Mouse (Mus musculus) liver, embryonic 12.5 days (tissue): ENCODE data around the gene Cdyl. TPM values are rescaled to one million over a fixed set of nuclear protein-coding genes. Genes with fewer than 3 reads are reported as not detected.
A peak's percentile ranks its signal among the peaks of the same experiment; 100 is the strongest.

Source experiments
- ATAC-seq: fragments of 200-750 bp; cut with Nextera tagmentation; 2 replicates; pipeline ENCODE4 v1.8.0; 2017; ENCODE audit warnings: moderate number of reproducible peaks, mild to moderate bottlenecking, moderate library complexity
- H3K27ac ChIP-seq: fragments of 300-500 bp; sonication (generic); 2 replicates; pipeline ENCODE4 v1.5.1; 2016; ENCODE audit warnings: mild to moderate bottlenecking
- H3K27me3 ChIP-seq: fragments of 300-500 bp; sonication (generic); replicated peaks from 2 replicates; pipeline ENCODE4 v1.6.1; 2016; ENCODE audit warnings: mild to moderate bottlenecking, moderate library complexity
- H3K36me3 ChIP-seq: fragments of 300-500 bp; sonication (generic); 2 replicates; pipeline ENCODE4 v1.6.1; 2016; ENCODE audit warnings: mild to moderate bottlenecking, moderate library complexity
- H3K4me1 ChIP-seq: fragments of 300-500 bp; sonication (generic); 2 replicates; pipeline ENCODE4 v1.6.1; 2016
- H3K4me2 ChIP-seq: fragments of 300-500 bp; sonication (generic); 2 replicates; pipeline ENCODE4 v1.6.1; 2016; ENCODE audit warnings: mild to moderate bottlenecking, moderate library complexity
- H3K4me3 ChIP-seq: fragments of 300-500 bp; sonication (generic); 2 replicates; pipeline ENCODE4 v1.5.1; 2016; ENCODE audit warnings: mild to moderate bottlenecking, moderate library complexity
- H3K9ac ChIP-seq: fragments of 300-500 bp; sonication (generic); 2 replicates; pipeline ENCODE4 v1.6.1; 2016; ENCODE audit warnings: mild to moderate bottlenecking, moderate library complexity
- H3K9me3 ChIP-seq: fragments of 300-500 bp; sonication (generic); replicated peaks from 2 replicates; pipeline ENCODE4 v1.6.1; 2016; ENCODE audit warnings: mild to moderate bottlenecking, moderate library complexity
- WGBS: fragments of 180-500 bp; shearing (Covaris S2); methylation state at CpG from one replicate; pipeline ENCODE4 v1.1.7; 2016; ENCODE audit not compliant: insufficient replicate concordance; 5-methylcytosine and 5-hydroxymethylcytosine counted together
- polyA plus RNA-seq: library from polyadenylated mRNA; unstranded; fragments of >200 nt; fragmentation: Nextera tagmentation; extraction: Ambion mirVana; gene quantifications from 2 replicates; pipeline ENCODE4 v1.2.1, GENCODE M21; 2016

Cdyl gene
- polyA plus RNA-seq, 1 experiment from 2014 or later: 18.8 TPM

GRCm38 (mm10) chr13:35650284-35650872 lies 9.3 kb upstream of the Cdyl start:
- H3K27me3 ChIP-seq: 0 out of 2 replicates have a peak, but pooled peaks cover 3% of the 10 kb centered on the region
- no peak overlapping the region for H3K4me3 ChIP-seq
- no peak for ATAC-seq
- no peak overlapping the region for H3K4me2 ChIP-seq
- H3K27ac ChIP-seq: no peak overlapping the region
- no peaks in the 10 kb centered on the region for H3K36me3 ChIP-seq
- H3K4me1 ChIP-seq: no peaks in the 10 kb centered on the region
- H3K9ac ChIP-seq: no peak overlapping the region
- H3K9me3 ChIP-seq: no peaks in the 10 kb centered on the region
- WGBS: 78% methylated on average over 11 of the region's 11 CpGs

DNA sequence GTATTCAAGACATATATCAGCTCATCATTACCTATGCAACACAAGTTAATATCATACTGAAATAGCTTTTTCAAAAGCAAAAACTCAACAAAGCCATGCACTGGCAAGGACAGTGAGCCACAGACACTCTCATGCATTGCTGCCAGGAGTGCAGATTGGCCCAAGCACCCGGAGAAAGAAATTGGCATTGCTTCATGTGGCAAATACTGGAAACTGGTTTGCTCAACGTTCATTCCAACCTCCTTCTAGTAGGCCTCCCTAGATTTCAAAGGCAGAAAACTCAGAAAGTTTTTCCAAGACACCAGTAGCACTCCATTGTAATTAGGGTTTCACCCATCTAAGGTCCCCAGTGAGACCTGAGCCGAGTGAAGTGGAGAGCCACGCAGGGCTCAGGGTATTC lies 6.8 kb upstream of the Cdyl start:
- no peak for ATAC-seq
- Histone ChIP-seq H3K4me3 (no peak overlapping the region), H3K9me3 (no peaks in the 10 kb centered on the region), H3K9ac (no peak overlapping the region), H3K27me3 (0 out of 2 replicates have a peak, but pooled peaks cover 3% of the 10 kb centered on the region), H3K4me1 (no peaks in the 10 kb centered on the region), H3K36me3 (no peaks in the 10 kb centered on the region), H3K27ac (no peak overlapping the region), H3K4me2 (no peak overlapping the region)
- WGBS: 73% methylated on average over 4 of the region's 4 CpGs

DNA sequence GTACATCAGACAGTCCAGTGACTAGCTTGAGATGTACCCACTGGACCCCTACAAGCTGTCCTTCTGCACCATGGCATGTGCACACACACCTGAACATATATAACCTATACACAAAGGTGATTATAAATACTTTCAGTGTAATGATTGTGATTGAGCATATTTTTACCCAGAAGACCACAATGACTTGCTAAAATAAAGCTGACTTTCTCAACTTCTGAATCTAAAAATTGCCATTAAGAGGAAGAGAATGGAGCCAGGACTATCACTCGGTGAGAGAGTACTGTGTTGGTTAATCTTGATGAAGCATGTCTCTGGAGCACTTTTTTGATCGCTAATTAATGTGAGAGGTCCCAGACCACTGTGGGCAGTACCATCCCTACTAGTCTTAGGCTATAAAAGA lies 2.8 kb upstream of the Cdyl start:
- H3K9me3 ChIP-seq: no peaks in the 10 kb centered on the region
- H3K27ac ChIP-seq: no peak overlapping the region
- H3K4me3 ChIP-seq: no peak overlapping the region
- no peak overlapping the region for H3K9ac ChIP-seq
- ATAC-seq: no peak
- H3K36me3 ChIP-seq: no peaks in the 10 kb centered on the region
- H3K4me1 ChIP-seq: no peaks in the 10 kb centered on the region
- WGBS: 49% methylated on average over 2 of the region's 2 CpGs
- peaks cover 4% of the 10 kb centered on the region; the same call in 1 of the 2 replicates for H3K27me3 ChIP-seq
- H3K4me2 ChIP-seq: no peak overlapping the region

DNA sequence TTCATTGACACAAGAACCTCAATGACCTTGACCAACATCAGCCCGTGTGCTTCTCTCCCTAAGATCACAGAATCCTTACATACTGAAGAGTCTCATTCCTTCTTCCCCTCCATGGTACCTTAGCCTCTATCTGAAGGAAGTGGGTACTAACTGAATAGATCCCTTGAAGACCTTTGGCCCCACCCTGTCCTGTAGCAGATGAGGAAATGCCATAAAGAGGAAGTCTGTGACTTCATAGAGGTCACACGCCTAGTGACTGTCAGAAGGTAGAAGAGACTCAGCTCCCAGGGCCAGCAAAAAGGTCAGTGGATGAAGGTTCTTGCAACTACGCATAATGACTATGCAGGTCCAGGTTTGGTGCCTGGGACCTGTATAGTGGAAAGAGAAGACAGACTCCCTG lies 5.8 kb downstream of the Cdyl start:
- H3K4me2 ChIP-seq: no peak overlapping the region

GRCm38 (mm10) chr13:35669910-35670469 lies 10.4 kb downstream of the Cdyl start:
- no peak overlapping the region for H3K9ac ChIP-seq
- H3K36me3 ChIP-seq: no peaks in the 10 kb centered on the region
- H3K4me2 ChIP-seq: no peak overlapping the region
- no peak overlapping the region for H3K4me3 ChIP-seq
- no peak for ATAC-seq
- no peaks in the 10 kb centered on the region for H3K9me3 ChIP-seq
- WGBS: 70% methylated on average over 4 of the region's 4 CpGs
- H3K27me3 ChIP-seq: no peaks in the 10 kb centered on the region
- H3K4me1 ChIP-seq: peaks cover 8% of the 10 kb centered on the region
- H3K27ac ChIP-seq: no peak overlapping the region

More for the DNA sequence above, 5.8 kb downstream of the Cdyl start:
- Histone ChIP-seq H3K36me3 (no peaks in the 10 kb centered on the region), H3K27ac (no peak overlapping the region), H3K9ac (no peak overlapping the region), H3K27me3 (peaks cover 4% of the 10 kb centered on the region; the same call in 1 of the 2 replicates), H3K9me3 (no peaks in the 10 kb centered on the region), H3K4me3 (no peak overlapping the region), H3K4me1 (no peaks in the 10 kb centered on the region)
- ATAC-seq: no peak
- 41% methylated on average over 3 of the region's 3 CpGs for WGBS

DNA sequence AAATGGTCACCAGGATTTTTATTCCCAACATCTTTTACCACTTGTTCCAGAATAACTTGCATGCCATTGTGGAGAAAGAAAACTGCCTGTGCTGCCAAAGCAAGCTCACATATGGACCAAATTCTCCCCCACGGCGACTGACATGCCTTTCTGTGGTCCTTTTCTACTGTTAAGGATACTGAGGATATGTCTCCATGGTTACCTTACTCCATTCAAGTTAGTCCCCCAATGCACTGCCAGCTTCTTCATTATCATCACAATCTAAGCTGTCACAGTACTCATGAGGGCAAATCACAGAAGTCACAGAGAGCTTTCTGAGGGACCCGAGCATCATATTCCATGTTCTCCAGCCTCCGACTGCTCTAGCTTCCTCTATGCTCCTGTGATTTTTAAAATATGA lies 11.2 kb downstream of the Cdyl start:
- Histone ChIP-seq H3K27me3 (no peaks in the 10 kb centered on the region), H3K9me3 (no peaks in the 10 kb centered on the region), H3K36me3 (no peaks in the 10 kb centered on the region), H3K4me2 (no peak overlapping the region), H3K27ac (no peak overlapping the region), H3K9ac (no peak overlapping the region), H3K4me1 (peaks cover 16% of the 10 kb centered on the region), H3K4me3 (no peak overlapping the region)
- WGBS: 84% methylated on average over 4 of the region's 4 CpGs
- no peak for ATAC-seq

DNA sequence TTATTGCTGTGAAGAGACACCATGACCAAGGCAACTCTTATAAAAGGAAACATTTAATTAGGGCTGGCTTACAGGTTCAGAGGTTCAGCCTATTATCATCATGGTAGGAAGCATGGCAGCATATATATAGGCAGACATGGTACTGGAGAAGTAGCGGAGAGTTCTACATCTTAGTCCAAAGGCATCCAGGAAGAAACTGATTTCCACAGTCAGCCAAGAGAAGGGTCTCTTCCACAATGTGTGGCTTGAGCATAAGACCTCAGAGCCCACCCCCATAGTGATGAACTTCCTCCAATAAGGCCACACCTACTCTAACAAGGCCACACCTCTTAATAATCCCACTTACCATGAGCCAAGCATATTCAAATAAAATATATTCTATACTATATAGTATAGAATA lies 17.3 kb downstream of the Cdyl start:
- Histone ChIP-seq H3K27ac (peak overlapping the region; percentile 94), H3K27me3 (no peaks in the 10 kb centered on the region), H3K9ac (no peak overlapping the region), H3K9me3 (no peaks in the 10 kb centered on the region), H3K36me3 (no peaks in the 10 kb centered on the region), H3K4me1 (peaks cover 60% of the 10 kb centered on the region), H3K4me3 (no peak overlapping the region), H3K4me2 (peak overlapping the region; percentile 49)
- ATAC-seq: peak; percentile 38
- WGBS: 73% methylated on average over 1 of the region's 1 CpGs

GRCm38 (mm10) chr13:35677433-35678051 lies 17.9 kb downstream of the Cdyl start:
- peak overlapping the region; percentile 99 for H3K27ac ChIP-seq
- H3K4me1 ChIP-seq: peaks cover 60% of the 10 kb centered on the region
- peak overlapping the region; percentile 67 for H3K9ac ChIP-seq
- peak overlapping the region; percentile 69 for H3K4me2 ChIP-seq
- WGBS: 19% methylated on average over 7 of the region's 7 CpGs
- H3K4me3 ChIP-seq: peak overlapping the region; percentile 28
- no peaks in the 10 kb centered on the region for H3K27me3 ChIP-seq
- ATAC-seq: peak; percentile 99
- no peaks in the 10 kb centered on the region for H3K9me3 ChIP-seq
- H3K36me3 ChIP-seq: no peaks in the 10 kb centered on the region

DNA sequence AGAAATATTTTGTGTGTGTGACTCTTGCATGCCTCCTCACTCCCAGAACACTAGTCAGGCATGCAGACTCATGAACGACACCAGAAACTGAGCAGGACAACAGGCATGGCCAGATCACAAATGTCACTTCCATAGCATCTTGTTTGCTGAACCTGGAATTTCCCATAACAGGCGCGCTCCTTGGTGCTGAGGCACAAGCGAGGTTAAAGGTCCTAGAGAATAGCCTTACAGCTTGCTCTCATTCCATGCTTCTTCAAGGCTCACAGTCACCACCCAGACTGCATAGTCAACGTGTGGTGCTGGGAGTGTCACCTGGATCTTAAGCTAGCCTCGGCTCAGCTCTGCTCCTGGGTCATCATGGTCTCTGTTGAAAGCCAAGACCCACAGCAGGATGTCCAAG lies 19.1 kb downstream of the Cdyl start:
- H3K9ac ChIP-seq: peak overlapping the region; percentile 67
- no peak overlapping the region for H3K4me3 ChIP-seq
- H3K4me1 ChIP-seq: peaks cover 57% of the 10 kb centered on the region
- no peak for ATAC-seq
- H3K27ac ChIP-seq: peak overlapping the region; percentile 99
- 78% methylated on average over 6 of the region's 6 CpGs for whole genome bisulfite sequencing
- H3K27me3 ChIP-seq: no peaks in the 10 kb centered on the region
- H3K9me3 ChIP-seq: no peaks in the 10 kb centered on the region
- H3K4me2 ChIP-seq: peak overlapping the region; percentile 69
- no peaks in the 10 kb centered on the region for H3K36me3 ChIP-seq

- Histone ChIP-seq H3K4me1 (peaks cover 48% of the 10 kb centered on the region), H3K36me3 (no peaks in the 10 kb centered on the region), H3K4me3 (no peak overlapping the region), H3K4me2 (no peak overlapping the region), H3K27ac (0 out of 2 replicates have a peak overlapping the region, but pooled peaks have one; percentile 25), H3K9ac (no peak overlapping the region), H3K27me3 (no peaks in the 10 kb centered on the region), H3K9me3 (no peaks in the 10 kb centered on the region)
- ATAC-seq: no peak
- 72% methylated on average over 3 of the region's 3 CpGs for WGBS
Measured at GRCm38 (mm10) chr13:35681361-35681760, 21.7 kb downstream of the Cdyl start.

GRCm38 (mm10) chr13:35686273-35686672 lies 26.6 kb downstream of the Cdyl start:
- no peak overlapping the region for H3K4me2 ChIP-seq
- no peak overlapping the region for H3K27ac ChIP-seq
- H3K4me1 ChIP-seq: peaks cover 15% of the 10 kb centered on the region
- no peaks in the 10 kb centered on the region for H3K27me3 ChIP-seq
- H3K9me3 ChIP-seq: no peaks in the 10 kb centered on the region
- no peak overlapping the region for H3K9ac ChIP-seq
- no peak overlapping the region for H3K4me3 ChIP-seq
- 68% methylated on average over 8 of the region's 8 CpGs for whole genome bisulfite sequencing
- H3K36me3 ChIP-seq: no peaks in the 10 kb centered on the region
- no peak for ATAC-seq

DNA sequence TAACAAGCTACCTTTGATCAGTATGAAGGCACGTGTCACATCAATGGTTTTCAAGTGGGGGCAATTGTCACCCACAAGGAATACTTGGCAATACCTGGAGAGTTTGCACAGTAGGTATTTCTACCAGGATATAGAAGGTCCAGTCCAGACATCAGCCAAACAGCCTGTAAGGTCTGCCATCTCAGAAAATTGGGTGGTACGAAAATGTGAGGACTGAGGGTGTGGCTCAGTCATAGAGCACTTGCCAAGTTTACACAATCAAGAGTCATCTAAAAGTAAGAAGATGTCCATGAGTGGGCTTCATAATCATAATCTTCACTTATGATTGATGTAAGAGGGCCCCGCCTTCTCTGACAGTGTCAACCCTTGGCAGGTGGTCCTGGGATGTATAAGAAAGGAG lies 29.9 kb downstream of the Cdyl start:
- no peak overlapping the region for H3K4me3 ChIP-seq
- H3K27ac ChIP-seq: no peak overlapping the region
- H3K9ac ChIP-seq: no peak overlapping the region
- peaks cover 10% of the 10 kb centered on the region for H3K4me1 ChIP-seq
- no peak for ATAC-seq
- no peaks in the 10 kb centered on the region for H3K36me3 ChIP-seq
- no peaks in the 10 kb centered on the region for H3K27me3 ChIP-seq
- H3K4me2 ChIP-seq: no peak overlapping the region
- WGBS: 77% methylated on average over 3 of the region's 3 CpGs
- H3K9me3 ChIP-seq: no peaks in the 10 kb centered on the region
